In the genomic region with DNA sequence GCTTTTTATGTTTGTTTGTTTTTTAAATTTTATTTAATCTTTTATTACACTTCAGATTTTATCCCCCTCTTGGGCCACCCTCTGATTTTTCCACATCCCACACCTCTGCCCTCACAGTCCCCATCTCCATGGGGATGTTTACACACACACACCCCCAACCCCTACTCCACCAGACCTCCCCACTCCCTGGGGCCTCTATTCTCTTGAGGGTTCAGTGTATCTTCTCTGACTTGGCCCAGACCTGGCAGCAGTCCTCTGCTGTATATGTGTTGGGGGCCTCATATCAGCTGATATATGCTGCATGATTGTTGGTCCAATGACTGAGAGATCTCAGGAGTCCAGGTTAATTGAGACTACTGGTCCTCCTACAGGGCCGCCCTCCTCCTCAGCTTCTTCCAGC, we compare ENCODE assay signal across 21 mouse cellular contexts.
DNase-seq lines count a peak whose midpoint lies in the region; ATAC-seq lines count a peak whose summit lies in the region.
"Had no signal": no experiment of that assay in that cellular context is flagged by ENCODE, and none has a peak within 500 bp of the region (broad histone marks: within the 10 kb centered on the region; RNA-seq: fewer than 3 reads in every experiment).

No protein-coding gene starts in this region.

- peak; percentile 61; the same call in 1 of the 2 replicates for ATAC-seq in kidney, embryonic 16.5 days (ENCODE audit: low FRiP score, low TSS enrichment)
- ATAC-seq in midbrain, embryonic 12.5 days (ENCODE audit: low FRiP score, low read depth), result peak; percentile 47; the same call in 1 of the 2 replicates
- ATAC-seq in midbrain, embryonic 15.5 days (replicated peaks), result no peak
- peak; percentile 28; the same call in 1 of the 2 replicates for ATAC-seq in midbrain, embryonic 16.5 days
- ATAC-seq in midbrain, embryonic 14.5 days (ENCODE audit: low FRiP score, low TSS enrichment), result no peak
- ATAC-seq: forebrain, embryonic 14.5 days; forebrain, embryonic 16.5 days had no signal

- H3K27me3 ChIP-seq in kidney, embryonic 16.5 days (ENCODE audit: insufficient read depth, low read length), result no peaks in the 10 kb centered on the region
- H3K27me3 ChIP-seq in midbrain, embryonic 12.5 days, result no peaks in the 10 kb centered on the region
- no peaks in the 10 kb centered on the region for H3K27me3 ChIP-seq in midbrain, embryonic 15.5 days (replicated peaks)
- H3K27me3 ChIP-seq in midbrain, embryonic 16.5 days (ENCODE audit: control insufficient read depth, insufficient read depth, low read depth, low read length), result no peaks in the 10 kb centered on the region
- no peaks in the 10 kb centered on the region for H3K27me3 ChIP-seq in midbrain, embryonic 14.5 days (ENCODE audit: control insufficient read depth, insufficient read depth, low read length)
- H3K27me3 ChIP-seq: embryonic facial prominence, embryonic 13.5 days; embryonic facial prominence, embryonic 15.5 days had no signal

- no peaks in the 10 kb centered on the region for H3K4me1 ChIP-seq in kidney, embryonic 16.5 days (ENCODE audit: insufficient read depth, low read length)
- no peaks in the 10 kb centered on the region for H3K4me1 ChIP-seq in midbrain, embryonic 12.5 days
- H3K4me1 ChIP-seq in midbrain, embryonic 15.5 days, result no peaks in the 10 kb centered on the region
- H3K4me1 ChIP-seq in midbrain, embryonic 16.5 days (ENCODE audit: control insufficient read depth, insufficient read depth, low read length), result no peaks in the 10 kb centered on the region
- no peaks in the 10 kb centered on the region for H3K4me1 ChIP-seq in midbrain, embryonic 14.5 days (ENCODE audit: control insufficient read depth, insufficient read depth, low read length)
- H3K4me1 ChIP-seq: embryonic facial prominence, embryonic 13.5 days; embryonic facial prominence, embryonic 15.5 days had no signal

- H3K9ac ChIP-seq in kidney, embryonic 16.5 days (replicated peaks; ENCODE audit: low read length), result no peak overlapping the region
- H3K9ac ChIP-seq in midbrain, embryonic 12.5 days (replicated peaks), result no peak overlapping the region
- no peak overlapping the region for H3K9ac ChIP-seq in midbrain, embryonic 15.5 days
- no peak overlapping the region for H3K9ac ChIP-seq in midbrain, embryonic 16.5 days (ENCODE audit: low read depth, low read length)
- H3K9ac ChIP-seq in midbrain, embryonic 14.5 days (replicated peaks; ENCODE audit: low read length), result no peak overlapping the region
- H3K9ac ChIP-seq: embryonic facial prominence, embryonic 13.5 days; embryonic facial prominence, embryonic 15.5 days had no signal

- no peak for DNase-seq in kidney, adult 18-20 months
- DNase-seq in midbrain, embryonic 14.5 days, result no peak
- DNase-seq: adrenal gland, adult 2 months; adrenal gland, postnatal 10 days; adrenal gland, postnatal 25 days; cerebellum, adult 11 months; cerebellum, adult 18-20 months; cerebellum, adult 8-10 months; cerebellum, adult 9-11 months; cerebellum, postnatal 14 days; cerebellum, postnatal 36 days; embryo, embryonic 11 days had no signal

- H3K36me3 ChIP-seq in kidney, embryonic 16.5 days (ENCODE audit: insufficient read depth, low read length), result peaks cover 20% of the 10 kb centered on the region
- peaks cover 35% of the 10 kb centered on the region for H3K36me3 ChIP-seq in midbrain, embryonic 12.5 days
- peaks cover 16% of the 10 kb centered on the region; the same call in 1 of the 2 replicates for H3K36me3 ChIP-seq in midbrain, embryonic 15.5 days (replicated peaks)
- peaks cover 16% of the 10 kb centered on the region for H3K36me3 ChIP-seq in midbrain, embryonic 16.5 days (ENCODE audit: control insufficient read depth, insufficient read depth, low read length)
- H3K36me3 ChIP-seq in midbrain, embryonic 14.5 days (ENCODE audit: control insufficient read depth, insufficient read depth, low read length), result peaks cover 52% of the 10 kb centered on the region

- H3K4me2 ChIP-seq in kidney, embryonic 16.5 days (replicated peaks; ENCODE audit: low read depth, low read length), result no peak overlapping the region
- no peak overlapping the region for H3K4me2 ChIP-seq in midbrain, embryonic 12.5 days (replicated peaks)
- H3K4me2 ChIP-seq in midbrain, embryonic 15.5 days, result no peak overlapping the region
- no peak overlapping the region for H3K4me2 ChIP-seq in midbrain, embryonic 16.5 days (ENCODE audit: low read length)
- no peak overlapping the region for H3K4me2 ChIP-seq in midbrain, embryonic 14.5 days (ENCODE audit: low read length)
- H3K4me2 ChIP-seq: embryonic facial prominence, embryonic 13.5 days; embryonic facial prominence, embryonic 15.5 days had no signal

- no peak overlapping the region for H3K27ac ChIP-seq in kidney, embryonic 16.5 days (ENCODE audit: low read length)
- no peak overlapping the region for H3K27ac ChIP-seq in midbrain, embryonic 12.5 days (replicated peaks)
- H3K27ac ChIP-seq in midbrain, embryonic 15.5 days, result no peak overlapping the region
- H3K27ac ChIP-seq in midbrain, embryonic 16.5 days (ENCODE audit: low read length), result no peak overlapping the region
- no peak overlapping the region for H3K27ac ChIP-seq in midbrain, embryonic 14.5 days (replicated peaks; ENCODE audit: low read depth, low read length)
- H3K27ac ChIP-seq: embryonic facial prominence, embryonic 13.5 days; embryonic facial prominence, embryonic 15.5 days had no signal

- H3K4me3 ChIP-seq in kidney, embryonic 16.5 days (ENCODE audit: low read length), result no peak overlapping the region
- H3K4me3 ChIP-seq in midbrain, embryonic 12.5 days, result no peak overlapping the region
- no peak overlapping the region for H3K4me3 ChIP-seq in midbrain, embryonic 15.5 days
- no peak overlapping the region for H3K4me3 ChIP-seq in midbrain, embryonic 16.5 days (ENCODE audit: low read depth, low read length)
- H3K4me3 ChIP-seq in midbrain, embryonic 14.5 days (replicated peaks; ENCODE audit: low read depth, low read length), result no peak overlapping the region
- H3K4me3 ChIP-seq: embryonic facial prominence, embryonic 13.5 days; embryonic facial prominence, embryonic 15.5 days; erythroblast, embryonic 14.5 days had no signal

- 100% methylated on average over 1 of the region's 1 CpGs for WGBS in kidney, embryonic 16.5 days
- 90% methylated on average over 1 of the region's 1 CpGs for WGBS in midbrain, embryonic 12.5 days
- 97% methylated on average over 1 of the region's 1 CpGs for WGBS in midbrain, embryonic 15.5 days
- WGBS in midbrain, embryonic 16.5 days, result 100% methylated on average over 1 of the region's 1 CpGs
- 96% methylated on average over 1 of the region's 1 CpGs for WGBS in midbrain, embryonic 14.5 days

- no peaks in the 10 kb centered on the region for H3K9me3 ChIP-seq in kidney, embryonic 16.5 days (ENCODE audit: low read length)
- no peaks in the 10 kb centered on the region for H3K9me3 ChIP-seq in midbrain, embryonic 12.5 days
- no peaks in the 10 kb centered on the region for H3K9me3 ChIP-seq in midbrain, embryonic 15.5 days
- no peaks in the 10 kb centered on the region for H3K9me3 ChIP-seq in midbrain, embryonic 16.5 days (replicated peaks; ENCODE audit: control insufficient read depth, low read length, poor library complexity, severe bottlenecking)
- H3K9me3 ChIP-seq in midbrain, embryonic 14.5 days (ENCODE audit: control insufficient read depth, low read length), result no peaks in the 10 kb centered on the region
- H3K9me3 ChIP-seq: embryonic facial prominence, embryonic 13.5 days; embryonic facial prominence, embryonic 15.5 days had no signal

Comparison
In these comparisons a context has a peak if more than half of its experiments do, and no peak if none do; other contexts are left out.
1. ATAC-seq: peak in kidney, embryonic 16.5 days (single experiment), midbrain, embryonic 12.5 days (single experiment) and midbrain, embryonic 16.5 days (single experiment); none in midbrain, embryonic 15.5 days (single experiment) and midbrain, embryonic 14.5 days (single experiment).